Mouse (Mus musculus) gastrocnemius, adult 8-10 months (tissue): ENCODE results near the gene Ctse. TPM values are rescaled to one million over a fixed set of nuclear protein-coding genes. Genes with fewer than 3 reads are reported as not detected.

Source experiments
- DNase-seq, 2 experiments: peaks; one replicate each; pipeline ENCODE4 v3.0.0; 2022; ENCODE audit warnings: low spot score in 2 of 2
- total RNA-seq, 4 experiments: library from RNA; stranded (reverse); gene quantifications; 2 replicates each; pipeline ENCODE4 v1.2.4; 2022

The Ctse gene
- total RNA-seq, 4 experiments from 2014 or later = not detected

GRCm38 (mm10) chr1:131699642-131700041, 61.5 kb downstream of the Ctse start:
- no peak for DNase-seq

GRCm38 (mm10) chr1:131700447-131700846, 62.3 kb downstream of the Ctse start:
- DNase-seq = no peak

GRCm38 (mm10) chr1:131701391-131701790, 63.3 kb downstream of the Ctse start:
- DNase-seq = no peak

- no peak for DNase-seq
Observed at GRCm38 (mm10) chr1:131702094-131702766, 64.1 kb downstream of the Ctse start.

GRCm38 (mm10) chr1:131703482-131703881, 65.4 kb downstream of the Ctse start:
- DNase-seq = no peak

- peak in 1 of 2 experiments; percentile 31 for DNase-seq
Observed at GRCm38 (mm10) chr1:131708338-131708737, 70.2 kb downstream of the Ctse start.

- no peak for DNase-seq
Observed at GRCm38 (mm10) chr1:131711518-131711917, 73.4 kb downstream of the Ctse start.

- DNase-seq = peak; percentile 51 to 63
Observed at GRCm38 (mm10) chr1:131712386-131712785, 74.3 kb downstream of the Ctse start.

- no peak for DNase-seq
Observed at GRCm38 (mm10) chr1:131714388-131715337, 76.6 kb downstream of the Ctse start.

GRCm38 (mm10) chr1:131718952-131719694, 81.0 kb downstream of the Ctse start:
- no peak for DNase-seq

- no peak for DNase-seq
Observed at GRCm38 (mm10) chr1:131721989-131722388, 83.9 kb downstream of the Ctse start.

- DNase-seq = no peak
Observed at GRCm38 (mm10) chr1:131723549-131723948, 85.4 kb downstream of the Ctse start.

Other genes starting within 250 kb of the Ctse start
- 10 to 100 TPM in 2 of 4 experiments, 1 to 10 TPM in 2; 7.5 to 14.1 (median 10.9) TPM for gene Srgap2, start 111.0 kb upstream of the Ctse start, total RNA-seq
- gene Fam72a, start 110.4 kb upstream of the Ctse start, total RNA-seq = under 1 TPM; 0.20 to 0.51 (median 0.24) TPM
- gene Avpr1b, start 39.1 kb upstream of the Ctse start, total RNA-seq = not detected
- 1 to 10 TPM; 1.7 to 2.7 (median 2.1) TPM for gene Rab7b, start 50.4 kb downstream of the Ctse start, total RNA-seq
- gene Slc26a9, start 105.7 kb downstream of the Ctse start, total RNA-seq = not detected
- gene Pm20d1, start 159.1 kb downstream of the Ctse start, total RNA-seq = under 1 TPM; 0.40 to 0.51 (median 0.44) TPM
- gene Slc41a1, start 189.2 kb downstream of the Ctse start, total RNA-seq = 10 to 100 TPM; 25.0 to 42.3 (median 39.1) TPM
- 1 to 10 TPM; 4.8 to 5.2 (median 4.9) TPM for gene Rab29, start 228.9 kb downstream of the Ctse start, total RNA-seq